Comparison of ENCODE assay signal across 8 mouse cellular contexts in genomic region chr10:122447861-122448716, GRCm38 (mm10). TPM values are rescaled to one million over a fixed set of nuclear protein-coding genes. Genes with fewer than 3 reads are reported as not detected.
A peak's percentile ranks its signal among the peaks of the same experiment; 100 is the strongest.
DNase-seq lines count a peak whose midpoint lies in the region; ATAC-seq and TF ChIP-seq lines count a peak whose summit lies in the region.

Gene Avpr1a, plus strand, starts transcription at chr10:122448499.

- peak within 1 kb of the TSS; percentile 55 for H3K4me3 ChIP-seq in heart, embryonic 12.5 days
- peak within 1 kb of the TSS; percentile 51 for H3K4me3 ChIP-seq in limb, embryonic 12.5 days (replicated peaks)
- peak within 1 kb of the TSS; percentile 45 for H3K4me3 ChIP-seq in neural tube, embryonic 15.5 days (replicated peaks)

- ATAC-seq in heart, embryonic 12.5 days (ENCODE audit: insufficient number of reproducible peaks, low FRiP score): no peak
- peak; percentile 27; the same call in 1 of the 2 replicates for ATAC-seq in limb, embryonic 12.5 days (ENCODE audit: insufficient number of reproducible peaks, insufficient read depth, low FRiP score, low TSS enrichment, low read depth)
- ATAC-seq in neural tube, embryonic 15.5 days (ENCODE audit: low FRiP score): 0 out of 2 replicates have a peak, but pooled peaks have one; percentile 27
- ATAC-seq in megakaryocyte progenitor cell, adult 5-6 weeks (replicated peaks; ENCODE audit: poor library complexity): no peak

- H3K9ac ChIP-seq in heart, embryonic 12.5 days: peak within 1 kb of the TSS; percentile 40
- peak within 1 kb of the TSS; percentile 46 for H3K9ac ChIP-seq in limb, embryonic 12.5 days (replicated peaks)
- peak within 1 kb of the TSS; percentile 46 for H3K9ac ChIP-seq in neural tube, embryonic 15.5 days (replicated peaks)

- H3K36me3 ChIP-seq in heart, embryonic 12.5 days: no peaks in the 10 kb centered on the region
- H3K36me3 ChIP-seq in limb, embryonic 12.5 days: no peaks in the 10 kb centered on the region
- no peaks in the 10 kb centered on the region for H3K36me3 ChIP-seq in neural tube, embryonic 15.5 days

- no peak for TF ChIP-seq CTCF in brain, embryonic 14.5 days (IDR thresholded peaks at IDR 0.05; ENCODE audit: borderline replicate concordance, extremely low read depth, insufficient read depth, insufficient read length)

- peaks cover 11% of the 10 kb centered on the region; the same call in 1 of the 2 replicates for H3K4me1 ChIP-seq in heart, embryonic 12.5 days (replicated peaks)
- peaks cover 17% of the 10 kb centered on the region; the same call in 1 of the 2 replicates for H3K4me1 ChIP-seq in limb, embryonic 12.5 days (replicated peaks)
- peaks cover 20% of the 10 kb centered on the region for H3K4me1 ChIP-seq in neural tube, embryonic 15.5 days

- H3K4me2 ChIP-seq in heart, embryonic 12.5 days: peak within 1 kb of the TSS; percentile 96
- peak within 1 kb of the TSS; percentile 95 for H3K4me2 ChIP-seq in limb, embryonic 12.5 days
- peak within 1 kb of the TSS; percentile 89 for H3K4me2 ChIP-seq in neural tube, embryonic 15.5 days

- peak; percentile 10 for DNase-seq in kidney, adult 18-20 months
- DNase-seq in kidney, postnatal 25 days: no peak
- peak; percentile 35 for DNase-seq in brain, embryonic 14.5 days (ENCODE audit: low read depth)
- no peak for DNase-seq in cerebellum, adult 18-20 months

- H3K9me3 ChIP-seq in heart, embryonic 12.5 days (replicated peaks): no peaks in the 10 kb centered on the region
- no peaks in the 10 kb centered on the region for H3K9me3 ChIP-seq in limb, embryonic 12.5 days
- no peaks in the 10 kb centered on the region for H3K9me3 ChIP-seq in neural tube, embryonic 15.5 days (replicated peaks)

- H3K27ac ChIP-seq in heart, embryonic 12.5 days (ENCODE audit: poor library complexity, severe bottlenecking): no peak within 1 kb of the TSS
- no peak within 1 kb of the TSS for H3K27ac ChIP-seq in limb, embryonic 12.5 days
- H3K27ac ChIP-seq in neural tube, embryonic 15.5 days (replicated peaks): peak within 1 kb of the TSS; percentile 7; the same call in 1 of the 2 replicates

- H3K27me3 ChIP-seq in heart, embryonic 12.5 days (replicated peaks): peaks cover 37% of the 10 kb centered on the region
- peaks cover 42% of the 10 kb centered on the region for H3K27me3 ChIP-seq in limb, embryonic 12.5 days
- peaks cover 21% of the 10 kb centered on the region for H3K27me3 ChIP-seq in neural tube, embryonic 15.5 days (replicated peaks)

- no peak for TF ChIP-seq POLR2A in brain, embryonic 14.5 days (IDR thresholded peaks at IDR 0.05; ENCODE audit: borderline replicate concordance, extremely low read depth, insufficient read depth, insufficient read length, poor library complexity, severe bottlenecking)

- WGBS in heart, embryonic 12.5 days: 6% methylated on average over 34 of the region's 34 CpGs
- WGBS in limb, embryonic 12.5 days: 4% methylated on average over 34 of the region's 34 CpGs
- WGBS in neural tube, embryonic 15.5 days: 3% methylated on average over 34 of the region's 34 CpGs

RNA-seq across cellular contexts. Expression of gene Avpr1a, which starts in this region (rescaled TPM):
- polyA plus RNA-seq in brain, embryonic 14.5 days (2012; rRNA removed): 1.0 and 1.4 TPM in 2 replicates
- polyA plus RNA-seq in heart, embryonic 12.5 days (2016; fragmentation: Nextera tagmentation; extraction: Ambion mirVana): 0.06 and 0.12 TPM in 2 replicates
- 1.5 and 1.6 TPM in 2 replicates for polyA plus RNA-seq in limb, embryonic 12.5 days (2016; fragmentation: Nextera tagmentation; extraction: Ambion mirVana)
- polyA plus RNA-seq in neural tube, embryonic 15.5 days (2015; fragmentation: Nextera tagmentation; extraction: Ambion mirVana): 4.9 and 5.0 TPM in 2 replicates
- not detected in 2 replicates for total RNA-seq in megakaryocyte progenitor cell, adult 5-6 weeks (2015)
- not detected in 2 replicates for total RNA-seq in megakaryocyte progenitor cell, adult 5-6 weeks (2017)

Comparison
In these comparisons a context has a peak if more than half of its experiments do, and no peak if none do; other contexts are left out.
1. DNase-seq: peak in kidney, adult 18-20 months (single experiment) and brain, embryonic 14.5 days (single experiment); none in kidney, postnatal 25 days (0 of 2) and cerebellum, adult 18-20 months (0 of 2).
2. ATAC-seq: peak in limb, embryonic 12.5 days (single experiment) and neural tube, embryonic 15.5 days (single experiment); none in heart, embryonic 12.5 days (single experiment) and megakaryocyte progenitor cell, adult 5-6 weeks (single experiment).
3. Peak in every context shown above with its lines, with median percentiles within 50 percentile points of each other: H3K4me2 ChIP-seq, H3K4me3 ChIP-seq and H3K9ac ChIP-seq.